Mouse (Mus musculus) kidney, postnatal 0 days (tissue): ENCODE measurements around the gene Cd80. TPM values are rescaled to one million over a fixed set of nuclear protein-coding genes. Genes with fewer than 3 reads are reported as not detected.

ENCODE experiments used
- ATAC-seq: fragments of 200-750 bp; cut with Nextera tagmentation; replicated peaks from 2 replicates; pipeline ENCODE4 v1.8.0; 2017; ENCODE audit warnings: low read depth, moderate number of reproducible peaks, moderate TSS enrichment, moderate library complexity; ENCODE audit not compliant: low FRiP score
- DNase-seq: peaks from one replicate; pipeline ENCODE4 v3.0.0-alpha.2; 2016; ENCODE audit warnings: low spot score
- H3K27ac ChIP-seq: fragments of 300-500 bp; sonication (generic); 2 replicates; pipeline ENCODE4 v1.5.1; 2014; ENCODE audit warnings: mild to moderate bottlenecking
- H3K27me3 ChIP-seq: fragments of 300-500 bp; sonication (generic); 2 replicates; pipeline ENCODE4 v1.6.1; 2014; ENCODE audit warnings: low read length, mixed read lengths; ENCODE audit not compliant: insufficient read depth
- H3K36me3 ChIP-seq: fragments of 300-500 bp; sonication (generic); 2 replicates; pipeline ENCODE4 v1.6.1; 2014; ENCODE audit warnings: low read length, mixed read lengths; ENCODE audit not compliant: insufficient read depth
- H3K4me1 ChIP-seq: fragments of 300-500 bp; sonication (generic); replicated peaks from 2 replicates; pipeline ENCODE4 v1.6.1; 2014; ENCODE audit warnings: antibody characterized with exemption, low read length, mixed read lengths; ENCODE audit not compliant: insufficient read depth
- H3K4me2 ChIP-seq: fragments of 300-500 bp; sonication (generic); 2 replicates; pipeline ENCODE4 v1.6.1; 2014; ENCODE audit warnings: mild to moderate bottlenecking, low read length, moderate library complexity, mixed read lengths
- H3K4me3 ChIP-seq: fragments of 300-500 bp; sonication (generic); replicated peaks from 2 replicates; pipeline ENCODE4 v1.5.1; 2014; ENCODE audit warnings: low read depth, low read length
- H3K9ac ChIP-seq: fragments of 300-500 bp; sonication (generic); 2 replicates; pipeline ENCODE4 v1.6.1; 2014; ENCODE audit warnings: low read depth, low read length
- H3K9me3 ChIP-seq: fragments of 300-500 bp; sonication (generic); replicated peaks from 2 replicates; pipeline ENCODE4 v1.6.1; 2016; ENCODE audit warnings: low read length, inconsistent platforms, mixed read lengths
- CTCF ChIP-seq: IDR thresholded peaks from 2 replicates; pipeline ENCODE4 v1.5.1; 2016; ENCODE audit warnings: antibody characterized with exemption, low read depth, mild to moderate bottlenecking, moderate library complexity
- WGBS: fragments of 180-500 bp; shearing (Covaris S2); extraction: QIAGEN DNeasy Blood & Tissue Kit; methylation state at CpG from one replicate; pipeline ENCODE4 v1.1.7; 2014; 5-methylcytosine and 5-hydroxymethylcytosine counted together
- polyA plus RNA-seq: library from polyadenylated mRNA; unstranded; fragments of >200 nt; fragmentation: Nextera tagmentation; extraction: Ambion mirVana; gene quantifications from 2 replicates; pipeline ENCODE4 v1.2.1, GENCODE M21; 2015

The Cd80 gene
- polyA plus RNA-seq, 1 experiment from 2014 or later, result 0.20 TPM

GRCm38 (mm10) chr16:38458600-38459280 lies 3.4 kb downstream of the Cd80 start:
- Histone ChIP-seq H3K4me1 (no peaks in the 10 kb centered on the region), H3K4me2 (no peak overlapping the region), H3K27ac (no peak overlapping the region), H3K9ac (no peak overlapping the region), H3K4me3 (no peak overlapping the region), H3K9me3 (no peaks in the 10 kb centered on the region), H3K27me3 (no peaks in the 10 kb centered on the region), H3K36me3 (no peaks in the 10 kb centered on the region)
- 62% methylated on average over 6 of the region's 6 CpGs for WGBS
- no peak for TF ChIP-seq CTCF
- DNase-seq, result peak; percentile 43
- no peak for ATAC-seq

DNA sequence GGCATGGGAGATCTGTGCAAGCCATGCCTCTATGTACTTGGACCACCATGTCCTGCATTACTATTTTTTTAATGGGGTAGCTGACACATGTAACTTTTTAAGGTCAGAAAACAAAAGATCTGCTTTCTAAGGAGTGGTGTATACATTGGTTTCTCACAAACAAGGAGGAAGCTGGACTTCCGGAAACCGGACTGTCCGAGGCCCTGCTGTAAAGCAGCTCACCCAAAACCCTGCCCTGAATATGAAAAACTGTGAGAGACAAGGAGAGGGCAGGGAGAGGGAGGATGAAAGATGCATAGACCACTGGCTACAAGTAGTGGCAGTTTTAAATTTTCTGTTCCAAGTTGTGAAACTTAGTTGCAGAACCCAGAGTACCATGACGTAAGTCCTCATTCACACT lies 4.6 kb downstream of the Cd80 start:
- no peak for TF ChIP-seq CTCF
- H3K9ac ChIP-seq, result no peak overlapping the region
- H3K36me3 ChIP-seq, result no peaks in the 10 kb centered on the region
- H3K9me3 ChIP-seq, result no peaks in the 10 kb centered on the region
- H3K4me1 ChIP-seq, result no peaks in the 10 kb centered on the region
- no peaks in the 10 kb centered on the region for H3K27me3 ChIP-seq
- no peak overlapping the region for H3K4me3 ChIP-seq
- no peak for DNase-seq
- H3K4me2 ChIP-seq, result no peak overlapping the region
- ATAC-seq, result no peak
- 82% methylated on average over 4 of the region's 4 CpGs for WGBS
- no peak overlapping the region for H3K27ac ChIP-seq

- WGBS, result 54% methylated on average over 8 of the region's 8 CpGs
- H3K9me3 ChIP-seq, result no peaks in the 10 kb centered on the region
- no peaks in the 10 kb centered on the region for H3K36me3 ChIP-seq
- ATAC-seq (no peak), DNase-seq (no peak)
- no peaks in the 10 kb centered on the region for H3K27me3 ChIP-seq
- TF ChIP-seq CTCF, result no peak
- H3K27ac ChIP-seq, result no peak overlapping the region
- H3K4me3 ChIP-seq, result no peak overlapping the region
- H3K4me2 ChIP-seq, result no peak overlapping the region
- H3K4me1 ChIP-seq, result no peaks in the 10 kb centered on the region
- no peak overlapping the region for H3K9ac ChIP-seq
These were observed 6.4 kb downstream of the Cd80 start for GRCm38 (mm10) chr16:38461749-38462148.

GRCm38 (mm10) chr16:38462161-38462560 lies 6.8 kb downstream of the Cd80 start:
- no peaks in the 10 kb centered on the region for H3K9me3 ChIP-seq
- no peak overlapping the region for H3K4me2 ChIP-seq
- H3K4me3 ChIP-seq, result no peak overlapping the region
- no peak overlapping the region for H3K9ac ChIP-seq
- DNase-seq (no peak), ATAC-seq (no peak)
- H3K27me3 ChIP-seq, result no peaks in the 10 kb centered on the region
- TF ChIP-seq CTCF, result no peak
- WGBS, result 66% methylated on average over 7 of the region's 7 CpGs
- H3K4me1 ChIP-seq, result no peaks in the 10 kb centered on the region
- H3K27ac ChIP-seq, result no peak overlapping the region
- no peaks in the 10 kb centered on the region for H3K36me3 ChIP-seq

DNA sequence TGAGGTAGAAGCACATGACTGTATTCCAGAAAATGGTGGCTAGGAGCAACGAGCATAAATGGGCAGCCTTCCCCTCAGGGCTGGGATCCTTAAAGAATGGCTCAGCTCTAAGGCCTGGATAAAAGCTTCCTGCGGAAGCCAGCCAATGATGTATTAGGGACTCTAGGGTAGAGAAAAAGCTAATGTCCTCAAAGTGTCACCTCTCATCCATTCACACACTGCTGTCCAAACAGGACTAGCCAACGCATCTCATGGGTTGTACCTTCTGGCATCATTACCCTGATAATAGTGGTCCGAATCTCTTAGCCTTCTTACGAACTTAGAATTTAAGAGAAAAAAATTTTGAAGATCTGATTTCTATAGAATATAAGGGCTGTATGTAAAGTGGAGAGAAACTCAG lies 7.9 kb downstream of the Cd80 start:
- Histone ChIP-seq H3K27ac (no peak overlapping the region), H3K27me3 (no peaks in the 10 kb centered on the region), H3K9ac (no peak overlapping the region), H3K4me3 (no peak overlapping the region), H3K4me1 (no peaks in the 10 kb centered on the region), H3K9me3 (no peaks in the 10 kb centered on the region), H3K4me2 (no peak overlapping the region), H3K36me3 (no peaks in the 10 kb centered on the region)
- no peak for ATAC-seq
- DNase-seq, result no peak
- TF ChIP-seq CTCF, result no peak
- 89% methylated on average over 5 of the region's 5 CpGs for WGBS

DNA sequence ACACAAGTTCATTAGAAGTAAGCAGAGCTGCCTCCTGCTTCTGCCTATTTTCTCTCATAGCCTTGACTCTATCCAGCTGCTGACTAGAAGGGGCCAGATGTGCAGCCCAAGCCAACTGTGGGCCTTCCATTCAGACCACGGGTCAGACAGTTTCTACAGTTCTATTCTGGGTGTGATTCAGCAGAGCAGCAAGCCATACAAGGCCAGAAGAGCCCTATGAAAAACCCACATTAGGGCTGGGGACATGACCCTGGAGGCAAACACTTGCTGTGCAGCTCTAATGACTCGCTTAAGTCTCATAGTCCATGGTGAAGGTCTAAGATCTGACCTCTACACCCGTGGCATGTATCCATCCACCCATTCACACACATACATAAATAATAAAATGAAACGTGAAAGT lies 10.7 kb downstream of the Cd80 start:
- Histone ChIP-seq H3K4me3 (no peak overlapping the region), H3K36me3 (no peaks in the 10 kb centered on the region), H3K4me2 (no peak overlapping the region), H3K4me1 (no peaks in the 10 kb centered on the region), H3K27me3 (no peaks in the 10 kb centered on the region), H3K27ac (no peak overlapping the region), H3K9ac (no peak overlapping the region), H3K9me3 (no peaks in the 10 kb centered on the region)
- WGBS, result 80% methylated on average over 4 of the region's 4 CpGs
- DNase-seq (no peak), ATAC-seq (no peak)
- TF ChIP-seq CTCF, result no peak
